Mouse (Mus musculus) erythroblast, adult 5-6 weeks (primary cell): ENCODE measurements around the gene Atf3. TPM values are rescaled to one million over a fixed set of nuclear protein-coding genes. Genes with fewer than 3 reads are reported as not detected.
A peak's percentile ranks its signal among the peaks of the same experiment; 100 is the strongest.
"Not testable (repeated sequence)": the region's sequence is repeated elsewhere in the genome, so short reads cannot be mapped to it uniquely, and the experiment has no call there.

ENCODE experiments used
- ATAC-seq: replicated peaks from 2 replicates; pipeline ENCODE4 v1.8.0; 2016; ENCODE audit warnings: moderate number of reproducible peaks, mild to moderate bottlenecking, moderate TSS enrichment, inconsistent platforms; ENCODE audit not compliant: poor library complexity, low FRiP score, severe bottlenecking
- total RNA-seq, 2 experiments: library from RNA; stranded (forward) in 1 of 2; stranded (reverse) in 1 of 2; fragments of 150-400 nt in 1 of 2; fragments of 200-764, 138-1000 nt in 1 of 2; gene quantifications; 2 replicates each; pipeline versions ENCODE4 v1.2.3 to v1.2.4; 2015 to 2017; ENCODE audit warnings: low replicate concordance in 2 of 2

Atf3 gene
- total RNA-seq, 2 experiments from 2014 or later: 3.2 to 6.0 TPM

DNA sequence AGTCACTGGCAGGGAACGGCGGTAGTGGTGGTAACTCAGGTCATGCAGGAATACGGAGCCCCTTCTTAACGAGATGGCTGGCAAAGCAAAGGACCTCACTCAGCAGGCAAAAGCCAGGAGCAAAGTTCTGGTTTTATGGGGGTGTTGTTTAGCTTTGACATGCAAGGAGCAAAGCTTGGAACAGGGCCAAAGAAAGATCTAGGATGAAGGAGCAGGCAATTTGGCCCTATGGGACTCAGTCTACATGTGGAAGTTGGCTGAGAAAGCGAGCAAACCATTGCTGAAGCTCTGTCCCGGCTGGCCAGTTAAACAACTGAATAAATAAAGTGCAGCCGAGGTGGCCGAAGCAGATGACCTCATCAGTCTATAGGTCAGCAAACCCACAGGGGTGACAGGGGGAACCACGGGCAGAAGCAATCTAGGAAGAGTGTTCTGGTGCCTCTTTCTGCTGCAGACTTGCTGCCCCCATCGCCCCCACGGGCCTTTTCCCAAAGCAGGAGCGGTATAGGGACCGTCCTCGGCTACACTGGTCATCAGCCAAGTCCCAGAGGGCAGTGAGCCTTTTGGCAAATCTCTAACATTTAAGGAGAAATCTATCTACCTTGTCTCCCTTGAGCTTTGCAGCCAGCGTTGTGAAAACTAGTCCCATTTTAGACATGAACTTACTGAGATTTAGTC, 39.2 kb downstream of the Atf3 start:
- no peak for ATAC-seq

DNA sequence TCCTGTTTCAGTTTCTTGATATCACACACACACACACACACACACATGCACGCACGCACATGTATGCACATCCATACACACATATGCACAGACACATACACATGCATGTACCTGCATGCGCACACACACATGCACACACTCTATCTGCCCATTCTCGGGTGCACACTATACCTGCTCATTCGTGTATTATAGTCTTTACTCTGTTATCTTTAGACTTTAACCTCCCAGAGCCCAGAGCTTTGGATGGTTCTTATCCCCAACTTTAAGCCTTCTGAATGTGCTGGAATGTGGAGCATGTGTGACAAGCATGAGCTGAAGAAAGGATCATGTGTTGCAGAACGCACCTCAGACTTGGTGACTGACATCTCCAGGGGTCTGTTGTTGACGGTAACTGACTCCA, 41.0 kb downstream of the Atf3 start:
- ATAC-seq: no peak

DNA sequence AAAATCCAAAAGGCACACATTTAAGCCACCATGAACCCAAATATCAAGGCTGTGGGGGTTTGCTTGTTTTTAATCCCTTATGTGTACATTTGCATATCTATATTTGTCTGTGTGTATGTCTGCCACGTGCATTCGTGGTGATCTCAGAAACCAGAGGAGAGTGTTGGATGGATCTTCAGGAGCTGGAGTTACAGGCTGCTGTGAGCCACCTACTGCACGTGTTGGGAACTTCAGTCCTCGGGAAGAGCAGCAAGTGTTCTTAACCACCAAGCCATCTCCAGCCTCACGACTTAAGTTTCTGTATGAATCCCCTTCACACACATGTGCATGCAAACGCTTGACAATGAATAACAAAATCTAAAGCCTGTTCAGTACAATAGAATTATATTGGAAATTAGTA, 45.4 kb downstream of the Atf3 start:
- ATAC-seq: no peak

GRCm38 (mm10) chr1:191170444-191170843, 47.4 kb downstream of the Atf3 start:
- ATAC-seq: no peak

- no peak for ATAC-seq
Measured at GRCm38 (mm10) chr1:191166189-191166588, 51.6 kb downstream of the Atf3 start.

DNA sequence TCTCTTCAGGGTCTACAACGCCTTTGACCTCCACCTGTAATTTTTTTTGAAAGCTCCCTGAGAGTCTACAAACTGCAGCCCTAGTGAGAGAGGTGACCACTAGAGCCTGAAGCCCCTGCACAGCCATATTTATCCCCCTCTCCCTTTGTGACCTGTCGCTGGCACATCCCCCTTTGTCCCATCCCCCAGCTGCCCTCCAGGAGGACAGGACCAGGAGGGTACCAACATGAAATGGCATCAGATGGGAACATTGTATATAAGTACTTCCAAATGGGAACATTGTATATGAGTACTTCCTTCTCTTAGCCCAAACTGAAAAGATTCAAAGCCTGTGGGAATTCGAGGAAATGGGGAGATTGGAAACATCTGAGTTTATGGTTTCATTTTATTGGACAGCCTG, 53.1 kb downstream of the Atf3 start, which contains the start of gene Fam71a:
Gene Fam71a (minus strand): TSS at position 101 of the 400 bp plus-strand sequence.
- ATAC-seq: no peak

DNA sequence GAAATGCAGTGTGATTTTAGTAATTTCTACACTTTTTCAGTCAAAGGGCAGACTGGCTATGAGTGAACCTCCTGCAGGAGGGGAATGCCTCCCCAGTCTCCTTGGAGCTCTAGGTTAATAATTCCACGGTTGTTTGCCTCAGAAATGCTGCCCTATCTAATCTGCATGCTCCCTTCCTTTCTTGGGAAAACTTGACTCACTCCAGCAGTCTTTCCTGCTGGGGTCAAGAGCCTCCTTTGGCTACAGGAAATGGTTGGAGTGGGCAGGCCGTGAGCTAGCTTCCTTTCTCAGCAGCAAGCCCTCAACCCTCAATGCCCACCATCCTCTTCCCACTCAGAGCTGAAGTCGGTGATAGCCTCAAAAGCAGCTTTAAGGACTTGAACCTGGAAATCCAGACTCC, 63.5 kb downstream of the Atf3 start:
- ATAC-seq: no peak

- ATAC-seq: peak; percentile 82
Measured at GRCm38 (mm10) chr1:191153052-191153451, 64.8 kb downstream of the Atf3 start.

DNA sequence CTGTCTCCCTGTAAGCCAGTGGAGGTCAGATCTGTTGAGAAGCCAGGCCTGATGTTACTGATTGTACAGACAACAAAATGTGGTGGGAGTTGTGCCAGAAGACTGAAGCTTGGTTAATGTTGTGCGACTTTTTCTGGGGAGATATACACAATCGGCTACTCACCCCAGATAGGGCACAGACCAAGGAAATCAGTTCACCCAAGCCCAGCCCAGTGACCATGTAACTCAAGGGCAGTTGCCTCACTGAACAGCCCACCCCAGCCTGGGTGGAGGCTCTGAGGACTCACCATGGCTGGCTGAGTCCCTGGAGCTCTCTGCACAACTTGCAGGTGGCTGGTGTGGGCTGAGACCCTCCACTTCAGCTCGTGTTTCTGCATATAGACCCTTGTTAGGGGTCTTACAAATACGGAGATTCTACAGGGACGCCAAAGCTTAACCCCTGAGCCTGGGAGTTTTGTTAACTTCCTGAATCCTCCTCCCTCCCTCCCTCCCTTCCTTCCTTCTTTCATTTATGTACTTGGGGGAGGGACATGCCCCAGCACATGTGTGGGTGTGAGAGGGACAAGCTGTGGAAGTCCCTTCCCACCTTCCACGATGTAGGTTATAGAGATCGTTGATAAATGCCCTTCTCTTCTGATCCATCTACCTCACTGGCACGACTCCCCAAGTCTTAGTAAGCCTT, 66.8 kb downstream of the Atf3 start:
- no peak for ATAC-seq

GRCm38 (mm10) chr1:191149489-191149888, 68.3 kb downstream of the Atf3 start:
- not testable (repeated sequence) for ATAC-seq

GRCm38 (mm10) chr1:191140983-191141382, 76.9 kb downstream of the Atf3 start:
- no peak for ATAC-seq

GRCm38 (mm10) chr1:191138874-191139495, 78.9 kb downstream of the Atf3 start:
- ATAC-seq: no peak

GRCm38 (mm10) chr1:191138436-191138835, 79.4 kb downstream of the Atf3 start:
- no peak for ATAC-seq

DNA sequence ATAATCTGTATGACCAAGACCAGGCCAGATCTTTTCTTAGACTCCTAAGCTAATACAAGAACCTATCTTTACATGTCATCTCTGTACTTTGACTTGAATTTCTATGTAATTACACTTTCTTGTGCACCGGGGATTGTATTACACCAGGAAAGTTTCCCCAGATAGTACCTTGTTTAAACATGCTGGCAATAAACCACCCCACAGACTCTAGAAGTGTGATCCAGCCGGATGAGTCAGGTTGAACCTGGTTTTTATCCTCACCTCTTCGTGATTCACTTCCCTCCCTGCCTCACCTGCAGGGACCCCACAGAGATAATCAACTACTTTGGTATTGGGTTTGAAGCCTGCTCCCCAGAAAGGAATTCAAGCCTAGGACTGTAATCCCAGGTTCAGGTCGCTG, 82.4 kb downstream of the Atf3 start:
- no peak for ATAC-seq

- ATAC-seq: no peak
Measured at GRCm38 (mm10) chr1:191132934-191133333, 84.9 kb downstream of the Atf3 start.

- ATAC-seq: no peak
Measured at GRCm38 (mm10) chr1:191132240-191132639, 85.6 kb downstream of the Atf3 start.

- ATAC-seq: no peak
Measured at GRCm38 (mm10) chr1:191131692-191132091, 86.1 kb downstream of the Atf3 start.

GRCm38 (mm10) chr1:191125811-191126638, 91.8 kb downstream of the Atf3 start:
- peak; percentile 71 for ATAC-seq

DNA sequence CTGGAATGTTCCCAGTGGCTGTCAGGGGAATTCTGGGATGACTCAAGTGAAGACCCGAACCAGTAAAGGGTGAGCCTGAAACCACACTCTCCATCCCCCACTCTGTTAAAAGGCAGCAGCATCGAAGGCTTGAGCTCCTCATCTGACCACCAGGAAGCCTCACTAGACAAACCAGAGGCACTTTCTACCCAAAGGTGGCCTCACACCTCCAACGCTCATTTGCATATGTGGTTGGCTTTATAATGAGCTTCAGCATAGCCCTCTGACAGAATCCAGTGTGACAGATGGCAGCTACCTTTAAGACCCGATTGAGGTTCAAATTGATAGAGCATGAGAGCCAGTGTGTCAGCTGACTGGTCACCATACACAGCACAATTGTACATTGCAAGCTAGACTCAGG, 93.6 kb downstream of the Atf3 start:
- no peak for ATAC-seq

DNA sequence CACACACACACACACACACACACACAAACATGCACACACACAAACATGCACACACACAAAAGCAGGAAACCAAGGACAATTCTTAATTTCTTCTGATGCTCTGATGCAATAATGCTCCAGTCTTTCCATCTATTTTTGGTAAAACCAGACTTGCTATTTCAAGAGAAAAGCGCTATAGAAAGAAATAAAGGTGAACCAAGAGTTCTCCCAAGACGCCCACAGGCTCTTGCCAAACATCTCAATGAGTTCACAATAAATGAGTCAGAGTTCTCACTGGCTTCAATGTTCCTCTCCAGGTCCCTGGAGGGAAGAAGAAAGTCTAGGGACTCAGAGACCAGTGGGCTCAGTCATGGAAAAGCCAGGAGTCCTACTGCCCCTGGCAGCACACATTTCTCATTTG, 94.1 kb downstream of the Atf3 start:
- ATAC-seq: no peak
